Mouse (Mus musculus) heart, adult 11 months (tissue): ENCODE results near the gene Klhdc8b.

Source experiments
- DNase-seq: peaks from one replicate; pipeline ENCODE4 v3.0.0; 2022

The Klhdc8b gene

GRCm38 (mm10) chr9:108451170-108451493 lies 10.2 kb downstream of the Klhdc8b start:
- peak; percentile 91 for DNase-seq

GRCm38 (mm10) chr9:108450292-108451169 lies 10.8 kb downstream of the Klhdc8b start:
- DNase-seq, result peak; percentile 91

GRCm38 (mm10) chr9:108449860-108450259 lies 11.5 kb downstream of the Klhdc8b start:
- DNase-seq, result peak; percentile 93

- no peak for DNase-seq
Measured at GRCm38 (mm10) chr9:108445125-108445524, 16.3 kb downstream of the Klhdc8b start.

GRCm38 (mm10) chr9:108441236-108441919 lies 20.0 kb downstream of the Klhdc8b start:
- DNase-seq, result no peak

- DNase-seq, result no peak
Measured at GRCm38 (mm10) chr9:108440485-108440884, 20.9 kb downstream of the Klhdc8b start.

- DNase-seq, result no peak
Measured at GRCm38 (mm10) chr9:108439176-108439575, 22.2 kb downstream of the Klhdc8b start.

GRCm38 (mm10) chr9:108436182-108436581 lies 25.2 kb downstream of the Klhdc8b start, which contains the start of gene BC048562:
TSS of gene BC048562 (plus strand) at chr9:108436482.
- DNase-seq, result no peak

GRCm38 (mm10) chr9:108431431-108432067 lies 29.8 kb downstream of the Klhdc8b start:
- DNase-seq, result no peak

- DNase-seq, result no peak
Measured at GRCm38 (mm10) chr9:108428384-108428783, 33.0 kb downstream of the Klhdc8b start, which contains the start of gene Ccdc36. TSS of gene Ccdc36 (minus strand) at chr9:108428484.

GRCm38 (mm10) chr9:108412221-108412620 lies 49.2 kb downstream of the Klhdc8b start:
- DNase-seq, result no peak

GRCm38 (mm10) chr9:108411381-108411942 lies 49.9 kb downstream of the Klhdc8b start:
- DNase-seq, result no peak

GRCm38 (mm10) chr9:108409535-108409934 lies 51.8 kb downstream of the Klhdc8b start:
- no peak for DNase-seq

- no peak for DNase-seq
Measured at GRCm38 (mm10) chr9:108404451-108404850, 56.9 kb downstream of the Klhdc8b start.

GRCm38 (mm10) chr9:108403081-108403480 lies 58.3 kb downstream of the Klhdc8b start:
- DNase-seq, result no peak

- peak; percentile 95 for DNase-seq
Measured at GRCm38 (mm10) chr9:108401186-108401960, 60.0 kb downstream of the Klhdc8b start.

GRCm38 (mm10) chr9:108398324-108398723 lies 63.1 kb downstream of the Klhdc8b start:
- peak; percentile 72 for DNase-seq
